Mouse (Mus musculus): ENCODE results near the gene Zdhhc18.
A peak's percentile ranks its signal among the peaks of the same experiment; 100 is the strongest.

The Zdhhc18 gene

DNA sequence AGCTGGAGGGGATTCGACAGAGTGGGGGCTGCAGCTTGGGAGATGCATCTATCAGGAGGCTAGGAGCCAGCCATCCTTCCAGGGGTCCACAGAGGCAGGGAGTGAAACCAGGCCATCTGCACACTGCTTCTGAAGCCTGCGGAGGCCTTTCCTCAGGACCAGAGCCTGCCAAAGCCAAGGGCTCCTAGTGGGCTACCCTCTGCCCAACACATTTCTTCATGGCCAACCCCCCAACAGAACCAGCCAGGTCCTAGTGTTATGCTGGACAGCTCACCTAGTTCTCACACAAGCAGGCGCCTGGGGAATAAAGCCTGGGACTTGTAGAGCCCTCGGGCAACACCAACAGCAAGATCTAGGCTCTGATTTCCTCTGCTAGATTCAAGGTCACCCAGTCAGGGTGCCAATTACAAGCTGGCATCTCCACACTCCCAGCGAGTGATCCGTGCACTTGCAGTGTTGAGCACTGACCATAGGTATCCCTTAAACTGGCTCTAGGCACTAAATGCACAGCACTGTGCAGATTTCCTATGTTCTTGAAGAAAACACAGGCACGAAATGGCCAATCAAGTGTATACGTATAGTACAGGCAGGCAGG, 19.5 kb downstream of the Zdhhc18 start:
- DNase-seq (ENCODE audit: low spot score) = no peak

DNA sequence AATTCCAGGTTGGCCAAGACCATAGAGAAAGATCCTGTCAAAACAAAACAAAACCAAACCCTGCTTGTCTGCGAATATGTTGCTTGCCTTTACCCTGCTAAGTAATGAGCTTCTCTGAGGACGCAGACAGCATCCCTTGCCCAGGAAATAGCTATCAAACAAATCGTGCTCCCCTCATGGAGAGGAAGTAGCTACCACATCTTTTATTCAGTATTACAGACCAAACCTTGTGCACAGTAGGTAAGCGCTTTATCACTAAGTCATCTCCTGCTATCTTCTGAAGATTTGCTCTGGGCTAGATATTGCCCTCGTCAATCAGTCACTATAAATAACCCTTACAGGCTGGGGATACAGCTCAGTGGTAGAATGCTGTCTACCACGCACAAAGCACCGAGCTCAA, 20.8 kb downstream of the Zdhhc18 start:
- DNase-seq (ENCODE audit: low spot score) = no peak

GRCm38 (mm10) chr4:133628517-133628916, 21.4 kb downstream of the Zdhhc18 start:
- DNase-seq (ENCODE audit: low spot score) = no peak

GRCm38 (mm10) chr4:133627039-133627438, 22.9 kb downstream of the Zdhhc18 start:
- DNase-seq (ENCODE audit: low spot score) = no peak

GRCm38 (mm10) chr4:133626621-133627020, 23.3 kb downstream of the Zdhhc18 start:
- DNase-seq (ENCODE audit: low spot score) = no peak

DNA sequence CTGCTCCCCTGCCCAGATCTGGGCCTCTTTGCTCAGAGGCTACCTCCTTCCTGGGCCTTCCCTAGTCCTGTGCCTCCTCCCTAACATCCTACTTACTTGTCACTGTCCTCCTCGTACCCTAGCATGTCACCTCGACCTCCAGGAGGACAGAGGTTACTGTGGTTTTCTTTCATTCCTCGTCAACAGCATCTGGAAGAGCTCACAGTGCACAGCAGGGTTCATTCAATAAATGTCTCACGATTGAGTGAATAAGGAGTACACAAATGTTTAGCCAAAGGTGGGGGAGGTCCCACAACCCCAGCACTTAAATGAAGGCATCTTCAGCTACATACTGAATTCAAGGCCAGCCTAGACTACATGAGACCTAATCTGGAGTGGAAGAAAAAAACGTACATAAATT, 23.7 kb downstream of the Zdhhc18 start:
- DNase-seq (ENCODE audit: low spot score) = no peak

GRCm38 (mm10) chr4:133625621-133626071, 24.3 kb downstream of the Zdhhc18 start:
- no peak for DNase-seq (ENCODE audit: low spot score)

DNA sequence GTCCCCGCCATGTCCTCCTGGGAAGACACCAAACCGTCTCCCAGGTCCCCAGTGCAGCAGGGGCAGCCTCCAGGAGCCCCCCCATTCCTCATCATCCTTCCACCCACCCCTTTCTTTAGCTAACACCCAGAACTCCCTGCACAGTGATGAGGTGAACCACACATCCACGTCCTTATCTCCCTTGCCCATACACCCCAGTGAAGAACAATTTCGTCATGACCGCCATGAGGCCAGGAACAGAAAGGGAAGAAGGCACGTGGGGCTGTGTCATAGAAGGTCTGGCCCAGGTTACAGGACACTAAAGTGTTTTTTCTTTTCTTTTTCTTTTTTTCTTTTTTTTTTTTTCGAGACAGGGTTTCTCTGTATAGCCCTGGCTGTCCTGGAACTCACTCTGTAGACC, 25.1 kb downstream of the Zdhhc18 start:
- no peak for DNase-seq (ENCODE audit: low spot score)

DNA sequence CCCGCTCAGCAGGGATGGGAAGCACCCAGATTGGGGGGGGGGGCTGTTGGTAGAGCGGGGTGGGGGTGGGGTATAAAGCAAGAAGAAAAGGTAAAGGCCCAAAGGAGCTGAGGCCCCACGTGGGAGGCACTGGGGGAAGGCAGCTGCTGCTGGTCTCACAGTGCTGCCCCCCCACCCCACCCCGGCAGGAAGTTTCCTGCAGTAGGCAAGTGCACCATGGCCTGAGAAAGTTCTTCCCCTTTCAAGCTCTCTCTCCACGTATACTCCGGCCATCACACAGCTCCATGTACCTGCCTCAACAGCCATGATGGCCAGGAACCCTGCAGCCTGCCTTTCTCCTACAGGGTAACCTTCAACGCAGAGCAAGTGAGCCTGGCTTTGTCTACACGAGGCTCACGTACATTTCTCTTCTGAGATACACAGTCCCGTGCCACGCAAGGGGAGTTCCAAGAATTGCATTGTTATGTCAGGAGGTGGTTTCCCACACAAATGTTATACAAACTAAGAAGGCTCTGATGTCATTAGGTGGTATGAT, 27.7 kb downstream of the Zdhhc18 start:
- no peak for DNase-seq (ENCODE audit: low spot score)

DNA sequence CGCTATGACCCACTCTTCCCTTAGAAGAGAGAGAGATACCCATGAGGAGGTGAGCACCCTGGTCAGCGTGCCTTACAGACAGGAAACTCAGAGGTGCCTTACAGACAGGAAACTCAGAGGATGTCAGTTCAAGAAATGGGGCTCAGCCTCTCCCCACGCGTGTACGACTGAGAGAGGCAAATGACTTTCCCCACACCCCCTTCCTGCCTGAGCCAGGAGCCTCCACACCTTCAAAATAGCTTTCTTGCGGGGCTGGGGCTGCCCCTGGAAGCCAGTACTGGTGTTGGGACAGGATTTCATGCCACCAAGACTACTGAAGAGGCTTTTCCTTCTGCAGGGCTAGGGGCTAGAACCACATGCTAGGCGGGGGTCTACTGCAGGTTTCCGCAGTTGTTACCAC, 29.3 kb downstream of the Zdhhc18 start:
- DNase-seq (ENCODE audit: low spot score) = no peak

DNA sequence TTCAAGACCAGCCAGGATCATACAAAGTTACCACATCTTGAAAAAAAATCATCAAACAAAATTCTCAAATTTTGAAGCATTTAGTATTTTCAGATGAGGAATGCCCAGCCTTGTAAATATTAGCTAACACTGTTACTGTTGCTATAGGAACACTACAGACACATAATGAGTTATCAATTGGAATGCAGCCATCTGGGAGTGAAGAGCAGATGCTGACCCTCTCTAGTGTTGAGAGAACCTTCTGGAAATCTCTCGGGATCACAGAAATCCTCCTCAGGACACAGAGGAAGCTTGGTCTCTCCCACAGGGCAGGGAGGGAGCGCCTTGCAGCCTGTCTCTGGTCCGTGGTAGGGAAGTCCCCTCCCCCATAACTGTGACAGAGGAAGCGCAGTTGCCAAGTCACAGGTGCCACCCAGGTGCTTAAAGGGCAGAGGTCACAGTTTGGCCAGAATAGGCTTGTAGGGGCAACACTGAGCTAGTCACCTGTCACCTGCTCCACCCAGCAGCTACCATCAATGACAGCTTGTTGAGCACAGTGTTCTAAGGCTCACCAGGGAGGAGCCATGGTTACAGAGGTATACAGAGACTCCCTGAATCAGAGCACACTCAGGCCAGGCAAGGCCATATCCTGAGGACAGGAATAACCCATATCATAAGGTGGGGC, 30.3 kb downstream of the Zdhhc18 start:
- DNase-seq (ENCODE audit: low spot score) = no peak

DNA sequence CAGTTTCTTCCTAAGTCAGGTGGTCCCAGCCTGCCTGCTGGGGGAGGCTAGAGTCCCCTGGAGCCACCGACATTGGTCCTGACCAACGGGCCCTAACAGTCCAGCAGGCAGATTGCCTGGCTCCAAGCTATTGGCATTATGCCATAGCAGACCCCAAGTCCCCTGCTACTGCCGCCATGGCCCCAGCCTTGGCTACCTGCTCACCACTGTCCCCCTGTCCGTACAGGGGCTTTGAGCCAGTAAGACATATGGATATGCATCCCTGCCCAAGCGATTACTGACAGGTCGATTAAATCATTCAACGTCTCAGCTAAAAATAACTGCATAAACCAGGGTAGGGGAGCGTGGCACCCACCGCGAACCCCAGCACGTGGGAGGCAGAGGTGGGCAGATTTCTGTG, 32.0 kb downstream of the Zdhhc18 start:
- no peak for DNase-seq (ENCODE audit: low spot score)

DNA sequence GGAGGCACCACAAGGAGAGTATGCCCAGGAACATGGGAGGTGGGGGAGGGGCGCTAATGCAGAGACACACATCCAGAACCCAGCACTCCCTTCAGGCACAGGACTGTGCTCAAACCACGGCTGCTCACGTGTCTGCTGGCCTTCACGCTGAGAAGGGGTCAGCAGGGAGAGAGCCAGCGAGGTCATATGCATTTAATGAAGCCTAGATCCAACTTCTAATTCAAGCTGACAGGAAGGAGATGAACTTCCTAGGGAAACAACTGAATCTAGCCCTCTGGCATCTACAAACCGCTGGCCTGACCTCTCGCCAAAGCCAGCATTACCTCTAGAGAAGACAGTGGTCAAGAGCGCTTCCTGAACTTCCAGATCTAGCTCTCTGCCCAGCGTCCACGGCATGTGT, 34.5 kb downstream of the Zdhhc18 start:
- DNase-seq (ENCODE audit: low spot score) = no peak

DNA sequence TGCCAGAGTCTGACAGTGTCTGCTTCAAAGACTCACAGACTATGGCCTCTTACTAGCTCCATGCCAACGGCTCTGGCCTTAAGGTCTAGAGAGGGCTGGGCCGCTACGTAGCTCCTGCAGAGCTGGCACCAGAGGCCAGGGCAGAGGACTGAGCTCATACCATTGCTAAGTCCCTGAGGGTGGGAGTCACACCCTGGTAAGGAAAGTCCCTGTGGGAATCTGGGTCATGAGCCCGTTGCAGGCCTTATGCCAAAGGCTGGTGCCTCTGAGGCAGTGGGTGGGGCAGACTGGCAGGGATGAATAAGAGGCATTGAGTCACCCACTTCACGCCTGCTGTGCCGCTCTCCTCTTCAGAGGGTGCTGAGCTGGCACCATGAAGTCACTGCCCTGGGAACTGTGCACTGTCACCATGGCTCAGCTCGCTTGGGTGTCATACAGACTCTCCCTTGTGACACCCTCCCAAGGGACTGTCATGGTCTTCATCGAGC, 35.6 kb downstream of the Zdhhc18 start:
- DNase-seq (ENCODE audit: low spot score) = peak; percentile 54

GRCm38 (mm10) chr4:133613867-133614266, 36.1 kb downstream of the Zdhhc18 start:
- no peak for DNase-seq (ENCODE audit: low spot score)

- no peak for DNase-seq (ENCODE audit: low spot score)
Observed at GRCm38 (mm10) chr4:133613026-133613425, 36.9 kb downstream of the Zdhhc18 start.

DNA sequence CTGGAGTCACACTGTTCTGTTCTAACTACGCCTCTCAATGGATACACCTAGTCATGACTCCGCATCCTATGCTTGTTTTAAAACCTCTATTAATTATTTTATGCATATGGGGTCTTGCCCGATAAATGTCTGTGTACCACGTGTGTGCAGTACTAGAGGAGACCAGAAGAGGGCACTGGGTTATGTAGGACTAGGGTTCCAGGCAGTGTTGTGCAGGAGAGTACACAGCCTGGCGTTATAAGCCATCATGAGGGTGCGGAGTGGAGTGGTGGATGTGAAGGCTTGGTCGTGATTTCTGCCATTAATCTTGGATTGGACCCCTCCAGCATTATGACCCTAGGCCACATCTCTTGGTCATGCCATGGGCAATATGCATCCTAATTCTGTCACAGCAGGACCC, 37.5 kb downstream of the Zdhhc18 start:
- DNase-seq (ENCODE audit: low spot score) = no peak

- DNase-seq (ENCODE audit: low spot score) = no peak
Observed at GRCm38 (mm10) chr4:133611815-133612214, 38.1 kb downstream of the Zdhhc18 start.

- peak; percentile 59 for DNase-seq (ENCODE audit: low spot score)
Observed at GRCm38 (mm10) chr4:133609719-133610118, 40.2 kb downstream of the Zdhhc18 start.

- DNase-seq (ENCODE audit: low spot score) = no peak
Observed at GRCm38 (mm10) chr4:133607284-133607683, 42.7 kb downstream of the Zdhhc18 start.

DNA sequence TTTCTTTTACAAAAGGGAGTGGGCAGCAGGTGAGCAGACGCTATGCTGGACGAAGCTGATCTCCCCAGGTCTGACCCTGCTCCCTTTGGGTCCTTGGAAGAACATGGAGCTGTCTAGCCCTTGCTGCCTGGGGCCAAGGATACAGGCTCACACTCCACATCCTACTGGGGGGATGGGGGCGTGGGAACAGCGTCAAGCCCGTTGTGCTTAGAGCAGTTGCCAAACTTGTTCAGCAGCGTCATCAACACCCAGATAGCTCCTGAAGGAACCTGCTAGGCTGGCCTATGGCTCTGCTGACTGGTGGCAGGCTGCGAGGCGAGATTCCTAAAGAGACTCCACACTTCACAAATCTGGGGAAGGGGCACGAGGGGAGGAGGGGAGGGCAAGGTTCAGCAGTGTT, 44.6 kb downstream of the Zdhhc18 start:
- DNase-seq (ENCODE audit: low spot score) = no peak

GRCm38 (mm10) chr4:133604856-133605255, 45.1 kb downstream of the Zdhhc18 start:
- DNase-seq (ENCODE audit: low spot score) = no peak

DNA sequence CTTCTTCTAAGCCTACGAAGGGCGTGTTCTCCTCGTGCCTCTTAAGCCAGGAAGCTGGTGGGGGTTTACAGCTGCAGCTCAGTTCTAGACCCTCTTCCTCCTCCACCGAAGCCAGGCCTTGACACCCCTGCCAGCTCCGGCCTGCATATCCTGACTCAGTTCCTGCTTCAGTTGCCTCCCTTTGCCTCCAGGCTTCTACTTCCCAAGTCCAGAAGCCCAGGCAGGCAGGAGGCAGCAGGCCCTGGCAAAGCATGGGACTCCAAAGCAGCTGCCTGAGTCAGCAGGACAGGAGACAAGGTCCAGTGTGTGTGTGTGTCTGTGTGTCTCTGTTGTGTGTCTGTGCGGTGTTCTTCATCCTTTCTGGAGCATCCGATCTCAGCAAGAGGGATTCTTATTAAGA, 45.8 kb downstream of the Zdhhc18 start:
- DNase-seq (ENCODE audit: low spot score) = no peak

DNA sequence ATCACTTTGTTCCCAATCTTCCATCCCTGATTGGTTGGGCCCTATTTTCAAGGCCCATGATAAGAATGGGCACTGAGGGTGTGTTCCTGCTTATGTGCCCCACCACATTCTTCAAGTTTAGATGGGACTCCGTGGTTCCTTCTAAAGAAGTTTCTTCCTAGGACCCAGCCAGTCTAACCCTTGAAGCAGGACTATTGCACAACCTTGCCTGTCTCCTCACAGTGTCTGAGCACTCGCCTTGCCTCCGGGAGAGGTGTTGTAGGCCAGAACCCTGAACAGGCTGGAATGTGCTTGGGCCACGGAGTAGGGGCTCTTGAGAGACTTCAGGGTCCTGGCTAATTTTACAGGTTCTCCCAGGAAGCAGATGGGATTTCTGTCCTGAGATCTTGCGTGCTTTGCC, 46.9 kb downstream of the Zdhhc18 start:
- no peak for DNase-seq (ENCODE audit: low spot score)

Data from ovary, adult 18-20 months (tissue).